Mouse (Mus musculus) E14TG2a.4 (cell line): ENCODE data around the gene Lmntd2.
A peak's percentile ranks its signal among the peaks of the same experiment; 100 is the strongest.

ENCODE experiments used
- H3K27me3 ChIP-seq: 2 replicates; pipeline ENCODE4 v1.6.1; 2014; ENCODE audit warnings: low read length, control low read depth; ENCODE audit not compliant: insufficient read depth
- H3K36me3 ChIP-seq: 2 replicates; pipeline ENCODE4 v1.6.1; 2014; ENCODE audit warnings: low read length, control low read depth; ENCODE audit not compliant: insufficient read depth
- H3K4me1 ChIP-seq: replicated peaks from 2 replicates; pipeline ENCODE4 v1.6.1; 2014; ENCODE audit warnings: low read depth, low read length, control low read depth
- H3K4me3 ChIP-seq: replicated peaks from 2 replicates; pipeline ENCODE4 v1.5.1; 2014; ENCODE audit warnings: mild to moderate bottlenecking, low read length
- H3K9me3 ChIP-seq: 2 replicates; pipeline ENCODE4 v1.6.1; 2014; ENCODE audit warnings: low read length, control low read depth
- CTCF ChIP-seq: conservative IDR thresholded peaks from 2 replicates; pipeline ENCODE4 v1.5.1; 2014; ENCODE audit warnings: low read length
- NANOG ChIP-seq: IDR thresholded peaks from 2 replicates; pipeline ENCODE4 v1.6.1; 2014; ENCODE audit warnings: borderline replicate concordance, low read length, mixed read lengths
- POU5F1 ChIP-seq: IDR thresholded peaks from 2 replicates; pipeline ENCODE4 v1.6.1; 2014; ENCODE audit warnings: low read length, borderline replicate concordance

Lmntd2 gene

DNA sequence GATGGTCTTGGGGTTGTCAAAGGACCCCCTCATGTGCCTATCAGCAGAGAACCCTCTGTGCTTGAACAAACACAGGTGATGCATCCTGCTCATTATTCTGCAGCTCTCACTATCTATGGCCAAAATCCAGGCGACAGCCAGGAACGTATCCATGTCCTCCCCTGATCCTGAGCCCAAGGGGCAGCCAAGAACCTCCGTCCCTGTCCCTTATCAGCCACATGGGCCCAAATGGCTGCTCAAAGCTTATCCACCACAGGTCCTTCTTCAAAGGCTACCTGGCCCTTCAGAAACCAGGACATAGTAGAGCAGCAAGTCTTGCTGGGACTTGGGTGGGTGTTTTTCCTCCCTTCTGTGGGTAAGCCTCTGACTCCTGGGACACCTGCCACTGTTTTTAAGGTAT is 25.7 kb downstream of the Lmntd2 start:
- Histone ChIP-seq H3K9me3 (no peaks in the 10 kb centered on the region), H3K4me1 (peaks cover 26% of the 10 kb centered on the region), H3K4me3 (no peak overlapping the region), H3K36me3 (peaks cover 42% of the 10 kb centered on the region), H3K27me3 (no peaks in the 10 kb centered on the region)
- TF ChIP-seq NANOG (no peak), POU5F1 (no peak), CTCF (no peak)

GRCm38 (mm10) chr7:141176173-141176572 is 37.7 kb downstream of the Lmntd2 start:
- H3K4me3 ChIP-seq = no peak overlapping the region
- no peaks in the 10 kb centered on the region for H3K36me3 ChIP-seq
- H3K4me1 ChIP-seq = peaks cover 32% of the 10 kb centered on the region
- H3K27me3 ChIP-seq = peaks cover 2% of the 10 kb centered on the region; the same call in 1 of the 2 replicates
- H3K9me3 ChIP-seq = no peaks in the 10 kb centered on the region
- TF ChIP-seq CTCF = peak; percentile 78
- TF ChIP-seq POU5F1 = no peak
- no peak for TF ChIP-seq NANOG

- TF ChIP-seq POU5F1 = no peak
- TF ChIP-seq CTCF = no peak
- TF ChIP-seq NANOG = no peak
- Histone ChIP-seq H3K4me3 (no peak overlapping the region), H3K36me3 (no peaks in the 10 kb centered on the region)
Observed at GRCm38 (mm10) chr7:141175068-141175467, 38.8 kb downstream of the Lmntd2 start.

DNA sequence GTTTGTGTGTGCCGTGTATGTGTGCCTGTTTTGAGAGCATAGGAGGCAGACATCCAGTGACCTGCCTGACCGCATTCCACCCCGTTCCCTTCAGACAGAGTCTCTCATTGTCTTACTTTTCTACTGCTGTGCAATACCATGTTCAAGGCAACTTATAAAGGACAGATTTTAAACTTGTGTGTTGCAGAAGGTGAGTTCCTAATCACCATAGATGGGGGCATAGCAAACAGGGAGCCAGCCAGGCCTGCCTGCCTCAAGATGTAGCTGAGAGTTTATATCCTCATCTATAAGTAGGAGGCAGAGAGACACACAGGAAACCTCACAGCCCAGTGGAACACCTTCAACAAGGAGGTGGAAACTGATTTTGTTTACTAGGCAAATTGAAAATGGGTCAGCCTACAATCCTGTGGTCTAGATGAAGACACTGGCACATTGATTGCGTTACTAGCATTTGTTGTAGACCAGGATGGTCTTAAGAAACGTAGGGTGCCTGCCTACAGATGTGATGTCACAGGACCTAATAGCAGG is 40.5 kb downstream of the Lmntd2 start:
- Histone ChIP-seq H3K9me3 (no peaks in the 10 kb centered on the region), H3K27me3 (no peaks in the 10 kb centered on the region), H3K36me3 (no peaks in the 10 kb centered on the region), H3K4me3 (peak overlapping the region; percentile 81), H3K4me1 (peaks cover 48% of the 10 kb centered on the region)
- TF ChIP-seq POU5F1 (no peak), CTCF (no peak), NANOG (no peak)

More at GRCm38 (mm10) chr7:141175068-141175467, 38.8 kb downstream of the Lmntd2 start:
- no peaks in the 10 kb centered on the region for H3K9me3 ChIP-seq
- H3K4me1 ChIP-seq = peaks cover 34% of the 10 kb centered on the region
- H3K27me3 ChIP-seq = peaks cover 2% of the 10 kb centered on the region; the same call in 1 of the 2 replicates

DNA sequence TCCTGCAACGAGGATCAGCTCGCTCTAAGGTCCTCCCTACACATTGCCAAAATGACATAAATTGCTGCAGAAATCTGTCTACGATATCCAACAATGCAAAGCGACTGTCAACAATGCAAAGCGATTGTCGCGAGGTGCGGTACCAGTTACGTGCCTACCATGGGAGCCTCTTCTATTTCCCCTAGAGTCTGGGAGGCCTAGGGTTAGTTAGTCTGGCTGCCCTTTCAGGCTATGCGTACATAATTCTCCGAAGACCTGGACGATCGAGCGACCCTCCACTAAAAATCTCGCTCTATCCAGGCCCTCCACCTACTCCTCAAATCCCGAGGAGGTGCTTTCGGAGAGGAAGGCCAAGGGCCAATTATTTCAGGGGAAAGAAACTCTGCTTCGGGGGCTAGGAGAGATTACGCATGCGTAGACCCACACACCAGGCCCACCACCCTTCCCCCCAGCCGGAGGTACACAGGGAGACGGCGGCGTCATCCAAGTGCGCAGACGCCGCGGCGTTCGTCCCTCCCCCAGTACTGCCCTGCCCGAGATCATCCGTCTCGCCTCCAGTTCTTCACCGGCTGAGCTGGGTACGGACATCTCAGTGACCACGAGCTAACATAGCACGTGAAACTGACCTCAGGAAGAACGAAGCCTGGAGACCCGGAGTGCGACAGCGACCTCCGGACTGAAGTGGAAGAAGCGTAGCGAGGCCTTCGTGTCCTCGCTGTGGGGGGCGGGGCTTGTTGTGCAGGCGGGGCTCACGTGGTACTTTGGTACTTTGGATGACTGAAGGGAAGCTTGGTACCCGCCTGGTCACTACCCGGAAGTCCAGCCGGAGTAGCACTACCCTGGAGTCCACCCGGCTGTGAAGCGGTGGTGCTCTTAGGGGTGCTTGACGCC is 41.5 kb downstream of the Lmntd2 start, which contains the start of gene Rnh1:
Rnh1 (minus strand) TSS at position 742 of the 891 bp plus-strand sequence.
- H3K9me3 ChIP-seq = no peaks in the 10 kb centered on the region
- peaks cover 54% of the 10 kb centered on the region for H3K4me1 ChIP-seq
- peak within 1 kb of the TSS; percentile 81 for H3K4me3 ChIP-seq
- no peaks in the 10 kb centered on the region for H3K36me3 ChIP-seq
- TF ChIP-seq POU5F1 (no peak), CTCF (no peak), NANOG (no peak)
- H3K27me3 ChIP-seq = no peaks in the 10 kb centered on the region

- no peak overlapping the region for H3K4me3 ChIP-seq
- peaks cover 14% of the 10 kb centered on the region for H3K36me3 ChIP-seq
- H3K4me1 ChIP-seq = peaks cover 51% of the 10 kb centered on the region
- no peaks in the 10 kb centered on the region for H3K27me3 ChIP-seq
- H3K9me3 ChIP-seq = no peaks in the 10 kb centered on the region
- TF ChIP-seq CTCF (no peak), POU5F1 (no peak), NANOG (no peak)
Observed at GRCm38 (mm10) chr7:141169866-141170265, 44.0 kb downstream of the Lmntd2 start.

- TF ChIP-seq POU5F1 (no peak), CTCF (no peak), NANOG (no peak)
- H3K4me1 ChIP-seq = peaks cover 56% of the 10 kb centered on the region
- H3K4me3 ChIP-seq = no peak overlapping the region
- peaks cover 19% of the 10 kb centered on the region for H3K36me3 ChIP-seq
- H3K9me3 ChIP-seq = no peaks in the 10 kb centered on the region
- no peaks in the 10 kb centered on the region for H3K27me3 ChIP-seq
Observed at GRCm38 (mm10) chr7:141169300-141169699, 44.6 kb downstream of the Lmntd2 start.

- Histone ChIP-seq H3K9me3 (no peaks in the 10 kb centered on the region), H3K4me1 (peaks cover 61% of the 10 kb centered on the region), H3K36me3 (peaks cover 27% of the 10 kb centered on the region), H3K27me3 (no peaks in the 10 kb centered on the region), H3K4me3 (peak overlapping the region; percentile 78)
- no peak for TF ChIP-seq NANOG
- TF ChIP-seq POU5F1 = no peak
- no peak for TF ChIP-seq CTCF
Observed at GRCm38 (mm10) chr7:141168518-141168953, 45.3 kb downstream of the Lmntd2 start.
